Mouse (Mus musculus) embryonic facial prominence, embryonic 11.5 days (tissue): ENCODE results near the gene Kit. TPM values are rescaled to one million over a fixed set of nuclear protein-coding genes. Genes with fewer than 3 reads are reported as not detected.

Source experiments
- ATAC-seq: fragments of 200-750 bp; cut with Nextera tagmentation; replicated peaks from 2 replicates; pipeline ENCODE4 v1.8.0; 2017; ENCODE audit warnings: low read depth; ENCODE audit not compliant: insufficient number of reproducible peaks, low FRiP score, low TSS enrichment
- DNase-seq: peaks from one replicate; pipeline ENCODE4 v3.0.0-alpha.2; 2015; ENCODE audit warnings: low spot score
- H3K27ac ChIP-seq: fragments of 300-500 bp; sonication (generic); replicated peaks from 2 replicates; pipeline ENCODE4 v1.5.1; 2014; ENCODE audit warnings: mild to moderate bottlenecking, low read depth, low read length, control low read depth
- H3K27me3 ChIP-seq: fragments of 300-500 bp; sonication (generic); 2 replicates; pipeline ENCODE4 v1.6.1; 2014; ENCODE audit warnings: mild to moderate bottlenecking, low read length, moderate library complexity, mixed read lengths; ENCODE audit not compliant: control insufficient read depth, insufficient read depth
- H3K36me3 ChIP-seq: fragments of 300-500 bp; sonication (generic); replicated peaks from 2 replicates; pipeline ENCODE4 v1.6.1; 2014; ENCODE audit warnings: low read depth, mild to moderate bottlenecking, low read length, moderate library complexity, mixed read lengths; ENCODE audit not compliant: control insufficient read depth, insufficient read depth
- H3K4me1 ChIP-seq: fragments of 300-500 bp; sonication (generic); 2 replicates; pipeline ENCODE4 v1.6.1; 2014; ENCODE audit warnings: low read length, mixed read lengths; ENCODE audit not compliant: control insufficient read depth, insufficient read depth
- H3K4me2 ChIP-seq: fragments of 300-500 bp; sonication (generic); 2 replicates; pipeline ENCODE4 v1.6.1; 2014; ENCODE audit warnings: low read depth, mild to moderate bottlenecking, control low read depth, low read length, moderate library complexity
- H3K4me3 ChIP-seq: fragments of 300-500 bp; sonication (generic); 2 replicates; pipeline ENCODE4 v1.5.1; 2014; ENCODE audit warnings: low read depth, low read length, control low read depth
- H3K9ac ChIP-seq: fragments of 300-500 bp; sonication (generic); replicated peaks from 2 replicates; pipeline ENCODE4 v1.6.1; 2014; ENCODE audit warnings: mild to moderate bottlenecking, control low read depth, low read length
- H3K9me3 ChIP-seq: fragments of 300-500 bp; sonication (generic); replicated peaks from 2 replicates; pipeline ENCODE4 v1.6.1; 2016; ENCODE audit warnings: mild to moderate bottlenecking, low read length, inconsistent platforms, mixed read lengths; ENCODE audit not compliant: control insufficient read depth
- WGBS: fragments of 180-500 bp; shearing (Covaris S2); extraction: QIAGEN DNeasy Blood & Tissue Kit; methylation state at CpG from one replicate; pipeline ENCODE4 v1.1.7; 2014; 5-methylcytosine and 5-hydroxymethylcytosine counted together
- polyA plus RNA-seq: library from polyadenylated mRNA; unstranded; fragments of >200 nt; fragmentation: Nextera tagmentation; extraction: Ambion mirVana; gene quantifications from 2 replicates; pipeline ENCODE4 v1.2.1, GENCODE M21; 2014

Gene Kit
- polyA plus RNA-seq, 1 experiment from 2014 or later, result 21.0 TPM

DNA sequence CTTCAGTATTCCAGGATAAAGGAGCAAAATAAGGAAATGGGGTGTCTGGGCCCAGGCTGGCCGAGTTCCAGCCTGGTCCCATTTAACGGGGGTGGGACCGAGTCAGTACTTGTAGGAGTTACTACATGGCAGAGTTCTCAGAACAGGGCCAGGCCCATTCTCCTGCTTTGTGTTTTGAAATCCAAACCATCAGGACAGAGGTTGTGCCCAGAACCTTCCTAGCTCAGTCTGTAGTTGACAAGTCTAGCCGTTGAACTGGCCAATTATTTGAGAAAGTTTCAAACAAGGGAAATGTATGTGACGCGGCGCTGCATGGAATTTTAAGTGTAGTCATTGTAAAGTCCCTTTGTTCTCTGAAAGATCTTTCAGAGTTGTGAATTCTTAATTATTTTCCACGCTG lies 75.8 kb downstream of the Kit start:
- H3K4me1 ChIP-seq, result no peaks in the 10 kb centered on the region
- H3K9ac ChIP-seq, result no peak overlapping the region
- no peak overlapping the region for H3K4me3 ChIP-seq
- H3K4me2 ChIP-seq, result no peak overlapping the region
- H3K9me3 ChIP-seq, result no peaks in the 10 kb centered on the region
- H3K27ac ChIP-seq, result no peak overlapping the region
- DNase-seq, result no peak
- 76% methylated on average over 8 of the region's 8 CpGs for WGBS
- no peak for ATAC-seq
- H3K27me3 ChIP-seq, result no peaks in the 10 kb centered on the region
- H3K36me3 ChIP-seq, result no peaks in the 10 kb centered on the region

DNA sequence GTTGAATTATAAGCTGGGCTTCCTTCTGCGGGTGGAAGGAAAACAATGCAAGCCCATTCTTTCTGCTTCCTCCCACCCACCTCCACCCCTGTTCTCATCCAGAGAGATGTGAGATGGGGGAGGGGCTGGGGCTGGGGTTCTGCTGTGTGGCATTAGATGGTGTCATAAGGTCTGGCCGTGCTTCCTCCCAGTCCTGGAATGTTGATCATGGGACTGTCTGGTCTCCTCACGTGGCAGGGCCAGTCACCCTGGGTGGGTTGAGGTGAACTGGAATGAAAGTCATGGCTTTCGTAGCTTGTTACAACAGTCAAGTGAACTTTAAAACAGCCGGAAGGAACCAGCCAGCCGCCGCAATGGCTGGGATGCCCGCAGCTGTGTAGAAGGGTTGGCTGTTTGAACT lies 78.7 kb downstream of the Kit start:
- no peak for ATAC-seq
- DNase-seq, result no peak
- no peaks in the 10 kb centered on the region for H3K36me3 ChIP-seq
- no peak overlapping the region for H3K4me2 ChIP-seq
- no peaks in the 10 kb centered on the region for H3K4me1 ChIP-seq
- H3K9ac ChIP-seq, result no peak overlapping the region
- no peaks in the 10 kb centered on the region for H3K9me3 ChIP-seq
- H3K27me3 ChIP-seq, result no peaks in the 10 kb centered on the region
- WGBS, result 76% methylated on average over 8 of the region's 8 CpGs
- H3K4me3 ChIP-seq, result no peak overlapping the region
- no peak overlapping the region for H3K27ac ChIP-seq

DNA sequence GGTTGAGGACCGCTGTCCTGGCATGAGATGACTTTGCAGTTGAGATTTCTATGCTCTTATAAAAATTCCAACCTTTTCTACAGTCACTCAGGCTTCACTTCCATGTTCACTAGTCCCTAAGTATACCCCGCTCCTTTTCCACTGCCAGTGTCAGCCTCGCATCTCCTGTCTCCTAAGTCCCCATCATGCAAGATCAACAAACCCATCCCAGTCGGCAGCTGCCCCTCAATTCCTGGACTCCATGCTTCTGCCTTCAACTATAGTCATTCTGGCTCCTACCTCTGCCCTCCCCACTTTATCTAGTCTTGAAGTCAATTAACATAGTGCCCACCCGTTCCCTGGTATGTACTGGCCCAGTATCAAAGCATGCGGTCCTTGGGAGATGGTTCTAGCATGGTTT lies 83.9 kb downstream of the Kit start:
- H3K4me3 ChIP-seq, result no peak overlapping the region
- no peaks in the 10 kb centered on the region for H3K4me1 ChIP-seq
- ATAC-seq (no peak), DNase-seq (no peak)
- no peak overlapping the region for H3K27ac ChIP-seq
- no peaks in the 10 kb centered on the region for H3K36me3 ChIP-seq
- H3K4me2 ChIP-seq, result no peak overlapping the region
- no peaks in the 10 kb centered on the region for H3K27me3 ChIP-seq
- no peaks in the 10 kb centered on the region for H3K9me3 ChIP-seq
- whole genome bisulfite sequencing, result 93% methylated on average over 6 of the region's 6 CpGs
- H3K9ac ChIP-seq, result no peak overlapping the region

DNA sequence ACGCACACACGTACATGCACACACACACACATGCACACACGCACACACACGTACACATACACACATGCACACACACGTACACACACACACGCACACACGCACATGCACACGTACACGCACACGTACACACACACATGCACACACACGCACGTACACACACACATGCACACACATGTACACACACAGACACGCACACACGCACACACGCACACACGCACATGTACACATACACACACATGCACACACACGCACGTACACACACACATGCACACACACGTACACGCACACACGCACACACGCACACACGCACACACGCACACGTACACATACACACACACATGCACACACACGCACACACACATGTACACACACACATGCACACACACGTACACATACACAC lies 85.6 kb downstream of the Kit start:
- Histone ChIP-seq H3K9ac (no peak overlapping the region), H3K4me3 (no peak overlapping the region), H3K4me1 (no peaks in the 10 kb centered on the region), H3K27me3 (no peaks in the 10 kb centered on the region), H3K9me3 (no peaks in the 10 kb centered on the region), H3K27ac (no peak overlapping the region), H3K36me3 (no peaks in the 10 kb centered on the region), H3K4me2 (no peak overlapping the region)
- 97% methylated on average over 27 of the region's 27 CpGs for WGBS
- DNase-seq (no peak), ATAC-seq (no peak)

DNA sequence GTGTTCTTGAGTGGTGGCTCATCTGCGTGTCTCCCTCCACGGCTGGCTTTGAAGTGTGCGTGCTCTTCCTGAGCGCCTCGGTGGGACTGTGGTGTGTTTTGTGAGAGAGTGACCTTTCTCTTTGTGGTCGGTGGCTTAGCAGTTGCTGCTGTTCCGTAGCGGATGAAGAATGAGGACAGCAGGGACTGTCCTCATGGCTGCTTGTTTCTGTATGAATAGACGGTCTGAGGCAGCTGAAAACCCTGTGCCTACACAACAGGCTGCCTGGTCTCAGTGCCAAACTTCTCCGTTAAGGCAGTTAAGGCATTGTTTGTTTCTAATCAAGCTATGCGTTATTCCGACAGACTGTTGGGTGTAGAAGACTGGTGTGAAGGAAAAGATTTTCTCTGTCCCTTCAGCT lies 87.8 kb downstream of the Kit start:
- H3K36me3 ChIP-seq, result no peaks in the 10 kb centered on the region
- ATAC-seq (no peak), DNase-seq (no peak)
- no peaks in the 10 kb centered on the region for H3K9me3 ChIP-seq
- H3K4me2 ChIP-seq, result no peak overlapping the region
- H3K4me1 ChIP-seq, result no peaks in the 10 kb centered on the region
- H3K27ac ChIP-seq, result no peak overlapping the region
- H3K27me3 ChIP-seq, result no peaks in the 10 kb centered on the region
- WGBS, result 83% methylated on average over 12 of the region's 12 CpGs
- H3K9ac ChIP-seq, result no peak overlapping the region
- no peak overlapping the region for H3K4me3 ChIP-seq

DNA sequence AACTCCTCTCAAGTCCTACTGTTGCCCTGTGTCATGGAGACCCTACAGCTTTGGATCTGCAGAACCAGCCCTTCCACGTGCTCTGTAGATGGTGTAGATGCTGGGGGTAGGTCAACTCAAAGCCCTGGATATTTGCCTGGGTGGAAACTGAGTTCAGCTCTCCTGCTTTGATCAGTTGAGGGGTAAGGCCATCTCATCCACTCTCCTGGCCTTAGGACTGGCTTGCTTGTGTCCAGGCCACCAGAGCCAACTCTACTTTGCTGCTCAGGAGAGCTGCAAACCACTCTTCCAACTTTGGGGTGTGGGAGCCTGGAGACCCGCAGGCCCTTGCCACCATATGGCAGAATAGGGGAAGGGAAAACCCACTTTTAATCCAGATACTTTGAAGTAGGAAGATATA lies 89.1 kb downstream of the Kit start:
- no peaks in the 10 kb centered on the region for H3K9me3 ChIP-seq
- WGBS, result 91% methylated on average over 2 of the region's 2 CpGs
- DNase-seq (no peak), ATAC-seq (no peak)
- H3K4me2 ChIP-seq, result no peak overlapping the region
- no peak overlapping the region for H3K9ac ChIP-seq
- H3K27me3 ChIP-seq, result no peaks in the 10 kb centered on the region
- no peak overlapping the region for H3K27ac ChIP-seq
- H3K4me1 ChIP-seq, result no peaks in the 10 kb centered on the region
- no peak overlapping the region for H3K4me3 ChIP-seq
- no peaks in the 10 kb centered on the region for H3K36me3 ChIP-seq

DNA sequence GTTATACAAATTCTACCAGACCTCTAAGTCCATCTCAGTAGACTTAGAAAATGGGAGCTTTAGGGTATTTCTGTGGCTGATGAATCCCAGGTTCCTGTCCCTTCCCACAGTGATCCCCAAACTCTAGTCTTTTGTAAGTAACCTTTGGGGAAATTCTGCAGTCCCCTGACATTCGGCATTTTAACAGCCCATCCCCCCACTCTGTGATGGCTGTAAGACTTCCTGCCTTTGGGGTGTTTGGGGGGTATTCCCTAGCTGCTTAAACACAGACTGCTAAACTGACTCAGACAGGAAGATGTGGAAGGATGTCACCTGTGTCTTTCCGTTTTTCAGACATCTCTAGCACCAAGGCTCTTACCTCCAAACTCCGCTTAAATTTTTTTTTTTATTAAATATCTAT lies 92.4 kb downstream of the Kit start:
- Histone ChIP-seq H3K9me3 (no peaks in the 10 kb centered on the region), H3K4me1 (no peaks in the 10 kb centered on the region), H3K4me2 (no peak overlapping the region), H3K36me3 (no peaks in the 10 kb centered on the region), H3K9ac (no peak overlapping the region), H3K27me3 (no peaks in the 10 kb centered on the region), H3K4me3 (no peak overlapping the region), H3K27ac (no peak overlapping the region)
- DNase-seq (no peak), ATAC-seq (no peak)
- WGBS, result 54% methylated on average over 3 of the region's 3 CpGs

DNA sequence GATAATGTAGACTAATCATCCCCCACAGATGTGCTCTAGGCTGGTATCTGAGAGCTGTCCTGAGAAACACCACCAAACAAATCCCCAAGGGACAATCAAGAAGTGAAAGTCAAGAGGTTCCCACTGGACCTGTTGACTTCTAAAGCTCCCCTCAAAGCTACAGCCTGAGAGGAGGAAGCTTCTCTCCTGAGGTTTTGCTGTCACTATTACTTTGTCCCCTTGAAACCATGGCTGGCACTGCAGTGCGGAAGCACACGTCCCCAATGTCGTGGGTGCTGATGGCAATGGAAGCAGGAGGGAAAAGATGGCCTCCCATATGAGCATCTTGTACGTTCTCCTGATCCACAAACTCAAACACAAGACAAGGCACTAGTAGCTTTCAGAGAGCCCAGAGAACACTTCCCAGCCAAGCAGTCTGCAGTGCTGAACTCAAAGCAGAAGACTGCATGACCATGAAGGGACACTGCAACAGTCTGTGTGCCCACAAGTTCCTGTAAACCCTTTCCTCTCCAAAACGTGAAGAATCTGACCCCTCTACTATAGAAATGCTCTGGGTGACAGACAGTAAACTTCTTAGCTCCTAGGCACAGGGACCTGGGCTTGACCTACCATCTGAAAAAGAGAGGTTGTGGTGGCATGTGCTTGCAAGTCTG lies 96.5 kb downstream of the Kit start:
- no peaks in the 10 kb centered on the region for H3K36me3 ChIP-seq
- no peak overlapping the region for H3K4me3 ChIP-seq
- WGBS, result 86% methylated on average over 5 of the region's 5 CpGs
- DNase-seq, result no peak
- H3K27me3 ChIP-seq, result no peaks in the 10 kb centered on the region
- H3K4me1 ChIP-seq, result no peaks in the 10 kb centered on the region
- H3K4me2 ChIP-seq, result no peak overlapping the region
- no peak overlapping the region for H3K27ac ChIP-seq
- H3K9ac ChIP-seq, result no peak overlapping the region
- no peaks in the 10 kb centered on the region for H3K9me3 ChIP-seq
- ATAC-seq, result no peak
